Mouse (Mus musculus): Measurements from ENCODE around the gene Farsa. TPM values are rescaled to one million over a fixed set of nuclear protein-coding genes. Genes with fewer than 3 reads are reported as not detected.
A peak's percentile ranks its signal among the peaks of the same experiment; 100 is the strongest.

The Farsa gene
- total and polyA plus RNA-seq, 2 experiments from 2014 or later: 38.3 to 40.0 TPM

DNA sequence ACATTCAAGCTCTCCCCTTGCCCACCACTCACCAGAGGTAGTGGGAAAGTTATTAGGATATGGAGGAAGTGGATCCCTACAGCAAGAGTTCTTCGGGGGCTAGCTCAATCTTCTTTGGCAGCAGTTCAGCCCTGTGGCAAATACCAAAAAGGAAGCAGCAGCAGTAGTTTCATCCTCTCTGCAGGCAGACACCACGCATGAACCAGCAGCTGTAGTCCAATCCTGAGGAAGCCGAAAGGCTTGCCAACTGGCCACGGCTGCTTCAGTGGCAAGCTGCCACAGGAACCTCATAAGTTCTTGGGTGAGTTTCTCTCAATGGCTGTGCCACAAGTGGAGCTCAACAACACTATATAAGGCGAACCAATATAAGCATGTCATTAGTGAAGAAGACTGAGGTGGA is 39.2 kb downstream of the Farsa start:
- WGBS: 75% methylated on average over 5 of the region's 5 CpGs
- Histone ChIP-seq H3K4me2 (ENCODE audit: low read depth, low read length) (no peak overlapping the region), H3K4me3 (ENCODE audit: low read depth, low read length) (no peak overlapping the region), H3K27me3 (ENCODE audit: control insufficient read depth, insufficient read depth, low read length) (no peaks in the 10 kb centered on the region), H3K9me3 (replicated peaks; ENCODE audit: control insufficient read depth, low read length) (no peaks in the 10 kb centered on the region), H3K4me1 (ENCODE audit: control insufficient read depth, insufficient read depth) (peaks cover 12% of the 10 kb centered on the region), H3K36me3 (replicated peaks; ENCODE audit: control insufficient read depth, insufficient read depth, low read length) (no peaks in the 10 kb centered on the region), H3K9ac (replicated peaks; ENCODE audit: low read depth, low read length) (no peak overlapping the region), H3K27ac (ENCODE audit: low read depth) (no peak overlapping the region)
- DNase-seq (ENCODE audit: low spot score) (no peak), ATAC-seq (ENCODE audit: insufficient read depth, low read depth) (no peak)
- TF ChIP-seq CTCF (IDR thresholded peaks at IDR 0.05; ENCODE audit: low read depth): no peak
- TF ChIP-seq EP300 (IDR thresholded peaks at IDR 0.05; ENCODE audit: low read depth): no peak

DNA sequence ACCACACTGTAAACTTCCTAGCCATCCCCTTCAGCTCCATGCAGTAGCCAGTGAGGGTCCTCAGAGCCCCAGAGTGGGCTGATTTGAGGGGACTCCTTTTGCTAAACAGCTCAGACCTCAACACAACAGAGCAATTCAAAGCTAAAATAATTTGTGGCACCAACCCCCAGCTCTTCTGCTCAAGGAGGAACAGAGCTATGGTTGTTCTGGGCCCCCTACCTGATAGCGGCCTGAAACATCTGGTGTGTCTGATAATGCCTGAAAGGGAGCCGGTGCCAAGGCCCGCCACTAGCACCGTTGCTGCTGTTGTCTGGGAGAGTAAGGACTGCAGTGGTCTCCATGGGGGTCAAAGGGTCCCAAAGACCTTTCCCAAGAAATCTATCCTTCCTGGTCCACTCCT is 44.3 kb downstream of the Farsa start:
- H3K9me3 ChIP-seq (replicated peaks; ENCODE audit: control insufficient read depth, low read length): no peaks in the 10 kb centered on the region
- peaks cover 13% of the 10 kb centered on the region; the same call in 1 of the 2 replicates for H3K27me3 ChIP-seq (ENCODE audit: control insufficient read depth, insufficient read depth, low read length)
- no peak overlapping the region for H3K4me2 ChIP-seq (ENCODE audit: low read depth, low read length)
- ATAC-seq (ENCODE audit: insufficient read depth, low read depth) (no peak), DNase-seq (ENCODE audit: low spot score) (no peak)
- H3K36me3 ChIP-seq (replicated peaks; ENCODE audit: control insufficient read depth, insufficient read depth, low read length): no peaks in the 10 kb centered on the region
- H3K4me3 ChIP-seq (ENCODE audit: low read depth, low read length): no peak overlapping the region
- no peak for TF ChIP-seq CTCF (IDR thresholded peaks at IDR 0.05; ENCODE audit: low read depth)
- TF ChIP-seq EP300 (IDR thresholded peaks at IDR 0.05; ENCODE audit: low read depth): no peak
- no peak overlapping the region for H3K9ac ChIP-seq (replicated peaks; ENCODE audit: low read depth, low read length)
- no peaks in the 10 kb centered on the region for H3K4me1 ChIP-seq (ENCODE audit: control insufficient read depth, insufficient read depth)
- 27% methylated on average over 4 of the region's 4 CpGs for WGBS
- no peak overlapping the region for H3K27ac ChIP-seq (ENCODE audit: low read depth)

DNA sequence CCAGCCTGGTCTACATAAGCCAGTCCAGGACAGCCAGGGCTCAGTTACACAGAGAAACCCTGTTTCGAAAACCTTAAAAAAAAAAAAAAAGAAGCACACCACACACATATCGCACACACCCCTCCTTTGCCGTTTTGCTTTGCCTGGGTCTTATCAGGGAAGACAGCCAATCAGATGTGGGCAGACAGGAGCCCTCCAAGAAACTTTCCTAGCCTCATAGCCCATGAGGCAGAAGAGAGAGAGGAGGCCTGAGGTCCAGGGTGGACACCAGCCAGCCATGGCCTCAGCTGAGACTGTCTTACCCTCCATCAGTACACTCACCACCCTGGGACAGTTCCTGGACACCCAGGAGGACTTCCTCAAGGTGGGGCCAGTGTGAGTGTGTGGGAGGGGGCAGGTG is 45.0 kb downstream of the Farsa start, which contains the start of gene Klf1:
TSS of gene Klf1 (plus strand) at position 177 of the 400 bp plus-strand sequence.
- H3K27ac ChIP-seq (ENCODE audit: low read depth): no peak within 1 kb of the TSS
- no peak for DNase-seq (ENCODE audit: low spot score)

DNA sequence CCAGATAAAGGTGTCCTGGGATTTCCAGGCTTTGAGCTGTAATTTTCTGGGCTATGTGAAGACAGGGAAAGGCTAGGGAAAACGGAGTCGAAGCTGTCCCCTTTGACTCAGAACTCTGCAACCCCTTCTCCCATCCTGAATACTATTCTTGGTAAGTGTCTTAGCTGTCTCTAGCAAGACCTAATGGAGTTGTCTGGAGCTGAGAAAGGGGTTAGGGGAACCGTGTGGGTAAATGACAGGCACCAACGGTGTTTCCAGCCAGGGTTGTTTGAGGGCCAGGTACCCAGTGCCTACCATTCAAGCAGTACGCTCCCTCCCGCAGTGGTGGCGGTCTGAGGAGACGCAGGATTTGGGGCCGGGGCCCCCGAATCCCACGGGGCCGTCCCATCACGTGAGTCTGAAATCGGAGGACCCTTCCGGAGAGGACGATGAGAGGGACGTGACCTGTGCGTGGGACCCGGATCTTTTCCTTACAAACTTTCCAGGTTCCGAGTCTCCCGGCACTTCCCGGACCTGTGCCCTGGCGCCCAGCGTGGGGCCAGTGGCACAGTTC is 45.7 kb downstream of the Farsa start:
- no peaks in the 10 kb centered on the region for H3K9me3 ChIP-seq (replicated peaks; ENCODE audit: control insufficient read depth, low read length)
- no peak for ATAC-seq (ENCODE audit: insufficient read depth, low read depth)
- H3K27me3 ChIP-seq (ENCODE audit: control insufficient read depth, insufficient read depth, low read length): peaks cover 13% of the 10 kb centered on the region; the same call in 1 of the 2 replicates
- H3K9ac ChIP-seq (replicated peaks; ENCODE audit: low read depth, low read length): peak overlapping the region; percentile 57
- H3K4me3 ChIP-seq (ENCODE audit: low read depth, low read length): peak overlapping the region; percentile 58
- H3K4me1 ChIP-seq (ENCODE audit: control insufficient read depth, insufficient read depth): no peaks in the 10 kb centered on the region
- H3K36me3 ChIP-seq (replicated peaks; ENCODE audit: control insufficient read depth, insufficient read depth, low read length): no peaks in the 10 kb centered on the region
- H3K4me2 ChIP-seq (ENCODE audit: low read depth, low read length): peak overlapping the region; percentile 91
- DNase-seq (ENCODE audit: low spot score): no peak
- no peak overlapping the region for H3K27ac ChIP-seq (ENCODE audit: low read depth)
- WGBS: 7% methylated on average over 24 of the region's 24 CpGs
- no peak for TF ChIP-seq EP300 (IDR thresholded peaks at IDR 0.05; ENCODE audit: low read depth)
- TF ChIP-seq CTCF (IDR thresholded peaks at IDR 0.05; ENCODE audit: low read depth): no peak

More for the DNA sequence above, 45.0 kb downstream of the Farsa start, which contains the start of gene Klf1:
- H3K4me1 ChIP-seq (ENCODE audit: control insufficient read depth, insufficient read depth): no peaks in the 10 kb centered on the region
- peak within 1 kb of the TSS; percentile 91 for H3K4me2 ChIP-seq (ENCODE audit: low read depth, low read length)
- H3K27me3 ChIP-seq (ENCODE audit: control insufficient read depth, insufficient read depth, low read length): peaks cover 13% of the 10 kb centered on the region; the same call in 1 of the 2 replicates
- H3K9me3 ChIP-seq (replicated peaks; ENCODE audit: control insufficient read depth, low read length): no peaks in the 10 kb centered on the region
- H3K9ac ChIP-seq (replicated peaks; ENCODE audit: low read depth, low read length): peak within 1 kb of the TSS; percentile 57
- H3K4me3 ChIP-seq (ENCODE audit: low read depth, low read length): peak within 1 kb of the TSS; percentile 58
- TF ChIP-seq EP300 (IDR thresholded peaks at IDR 0.05; ENCODE audit: low read depth) (no peak), CTCF (IDR thresholded peaks at IDR 0.05; ENCODE audit: low read depth) (no peak)
- ATAC-seq (ENCODE audit: insufficient read depth, low read depth): no peak
- WGBS: 52% methylated on average over 3 of the region's 3 CpGs
- H3K36me3 ChIP-seq (replicated peaks; ENCODE audit: control insufficient read depth, insufficient read depth, low read length): no peaks in the 10 kb centered on the region

DNA sequence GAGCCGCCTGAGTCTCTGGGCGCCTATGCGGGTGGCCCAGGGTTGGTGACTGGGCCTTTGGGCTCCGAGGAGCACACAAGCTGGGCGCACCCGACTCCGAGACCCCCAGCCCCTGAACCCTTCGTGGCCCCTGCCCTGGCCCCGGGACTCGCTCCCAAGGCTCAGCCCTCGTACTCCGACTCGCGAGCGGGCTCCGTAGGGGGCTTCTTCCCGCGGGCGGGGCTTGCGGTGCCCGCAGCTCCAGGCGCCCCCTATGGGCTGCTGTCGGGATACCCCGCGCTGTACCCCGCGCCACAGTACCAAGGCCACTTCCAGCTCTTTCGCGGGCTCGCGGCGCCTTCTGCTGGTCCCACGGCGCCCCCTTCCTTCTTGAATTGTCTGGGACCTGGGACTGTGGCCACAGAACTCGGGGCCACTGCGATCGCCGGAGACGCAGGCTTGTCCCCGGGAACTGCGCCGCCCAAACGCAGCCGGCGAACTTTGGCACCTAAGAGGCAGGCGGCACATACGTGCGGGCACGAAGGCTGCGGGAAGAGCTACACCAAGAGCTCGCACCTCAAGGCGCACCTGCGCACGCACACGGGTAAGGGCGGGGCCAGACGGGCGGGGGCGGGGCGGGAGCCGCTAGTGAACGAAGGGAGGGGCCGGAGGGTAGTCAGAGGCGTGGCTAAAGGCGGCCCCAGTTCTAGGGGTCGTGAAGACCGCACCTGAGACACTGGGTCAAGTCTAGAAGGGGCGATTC is 46.3 kb downstream of the Farsa start:
- no peaks in the 10 kb centered on the region for H3K9me3 ChIP-seq (replicated peaks; ENCODE audit: control insufficient read depth, low read length)
- H3K4me3 ChIP-seq (ENCODE audit: low read depth, low read length): peak overlapping the region; percentile 58
- peaks cover 13% of the 10 kb centered on the region; the same call in 1 of the 2 replicates for H3K27me3 ChIP-seq (ENCODE audit: control insufficient read depth, insufficient read depth, low read length)
- no peaks in the 10 kb centered on the region for H3K36me3 ChIP-seq (replicated peaks; ENCODE audit: control insufficient read depth, insufficient read depth, low read length)
- TF ChIP-seq CTCF (IDR thresholded peaks at IDR 0.05; ENCODE audit: low read depth): peak; percentile 70
- TF ChIP-seq EP300 (IDR thresholded peaks at IDR 0.05; ENCODE audit: low read depth): no peak
- peak overlapping the region; percentile 57 for H3K9ac ChIP-seq (replicated peaks; ENCODE audit: low read depth, low read length)
- ATAC-seq (ENCODE audit: insufficient read depth, low read depth) (peak; percentile 91), DNase-seq (ENCODE audit: low spot score) (peak; percentile 80)
- no peak overlapping the region for H3K27ac ChIP-seq (ENCODE audit: low read depth)
- peak overlapping the region; percentile 91 for H3K4me2 ChIP-seq (ENCODE audit: low read depth, low read length)
- WGBS: under 1% methylated on average over 68 of the region's 68 CpGs
- H3K4me1 ChIP-seq (ENCODE audit: control insufficient read depth, insufficient read depth): no peaks in the 10 kb centered on the region
